Mouse (Mus musculus) heart, postnatal 4 days (tissue): ENCODE measurements around the gene Dhx8. TPM values are rescaled to one million over a fixed set of nuclear protein-coding genes. Genes with fewer than 3 reads are reported as not detected.

Source experiments
- DNase-seq: peaks from one replicate; pipeline ENCODE4 v3.0.0; 2021
- total RNA-seq, 2 experiments: library from RNA; stranded (reverse); gene quantifications; 2 replicates each; pipeline ENCODE4 v1.2.3; 2021

Gene Dhx8
- total RNA-seq, 2 experiments from 2014 or later = 21.6 to 21.7 TPM

- DNase-seq = no peak
Measured at GRCm38 (mm10) chr11:101805113-101805704, 72.5 kb downstream of the Dhx8 start.

GRCm38 (mm10) chr11:101806741-101807140 is 74.0 kb downstream of the Dhx8 start:
- no peak for DNase-seq

- DNase-seq = no peak
Measured at GRCm38 (mm10) chr11:101807266-101807665, 74.5 kb downstream of the Dhx8 start.

- DNase-seq = no peak
Measured at GRCm38 (mm10) chr11:101809060-101809828, 76.5 kb downstream of the Dhx8 start.

GRCm38 (mm10) chr11:101813259-101813658 is 80.5 kb downstream of the Dhx8 start:
- DNase-seq = peak; percentile 90

- DNase-seq = peak; percentile 92
Measured at GRCm38 (mm10) chr11:101814375-101815102, 81.8 kb downstream of the Dhx8 start.

GRCm38 (mm10) chr11:101815103-101816085 is 82.7 kb downstream of the Dhx8 start:
- DNase-seq = peak; percentile 21

Other genes starting within 250 kb of the Dhx8 start
- gene Brca1, start 181.0 kb upstream of the Dhx8 start, total RNA-seq = 10 to 100 TPM; 10.6 to 10.9 TPM
- 100 to 1,000 TPM; 116 to 120 TPM for gene Nbr1, start 180.8 kb upstream of the Dhx8 start, total RNA-seq
- gene Tmem106a, start 150.7 kb upstream of the Dhx8 start, total RNA-seq = 1 to 10 TPM; 7.9 TPM
- not detected for gene Gm11634, start 133.7 kb upstream of the Dhx8 start, total RNA-seq
- 10 to 100 TPM; 29.2 to 35.0 TPM for gene Rdm1, start 105.7 kb upstream of the Dhx8 start, total RNA-seq
- gene Arl4d, start 67.4 kb upstream of the Dhx8 start, total RNA-seq = 10 to 100 TPM; 17.9 to 20.5 TPM
- 1 to 10 TPM; 6.6 to 6.8 TPM for gene Etv4, start 52.5 kb downstream of the Dhx8 start, total RNA-seq
- 10 to 100 TPM; 17.3 to 19.1 TPM for gene Meox1, start 161.5 kb downstream of the Dhx8 start, total RNA-seq
- 1 to 10 TPM; 7.5 to 8.2 TPM for gene Sost, start 234.1 kb downstream of the Dhx8 start, total RNA-seq